Mouse (Mus musculus): ENCODE measurements at regions not wholly inside any gene's neighbourhood (a gene's known extent, or its start where the extent isn't known, plus 50 kb on each side); places are given as distances from the start of the nearest gene placed in this dataset.

- no peaks in the 10 kb centered on the region for H3K4me1 ChIP-seq (ENCODE audit: control insufficient read depth in 1 of 2, insufficient read depth in 2 of 2)
- H3K9me3 ChIP-seq (replicated peaks; ENCODE audit: low read length) = peaks cover 50% of the 10 kb centered on the region
- H3K79me2 ChIP-seq (replicated peaks; ENCODE audit: control insufficient read depth, extremely low read depth, insufficient read depth, poor library complexity, severe bottlenecking) = no peaks in the 10 kb centered on the region
- in situ Hi-C loops (cut with MboI; ENCODE audit: low pct_ligation_motif_present, low pct_unique_long_range_greater_than_20kb, low sequenced_read_pairs) (no loop called here), dilution Hi-C loops (cut with MboI; ENCODE audit: extremely low pct_ligation_motif_present, extremely low pct_unique_long_range_greater_than_20kb, low sequenced_read_pairs) (no loop called here)
- TF ChIP-seq MAFK (IDR thresholded peaks at IDR 0.05; ENCODE audit: insufficient replicate concordance, low read length) = no peak
- no peak for TF ChIP-seq ZNF384 (IDR thresholded peaks at IDR 0.05; ENCODE audit: low read depth, low read length)
- no peak for TF ChIP-seq UBTF (IDR thresholded peaks at IDR 0.05; ENCODE audit: low read depth, low read length)
- no peak for TF ChIP-seq NRF1 (IDR thresholded peaks at IDR 0.05; ENCODE audit: low read depth, low read length)
- no peak for TF ChIP-seq IRF4 (IDR thresholded peaks at IDR 0.05; ENCODE audit: low read depth, low read length)
- no peak for TF ChIP-seq POLR2A (IDR thresholded peaks at IDR 0.05; ENCODE audit: low read depth, low read length)
- TF ChIP-seq EP300 (IDR thresholded peaks at IDR 0.05; ENCODE audit: low read length) = no peak
- TF ChIP-seq RCOR1 (conservative IDR thresholded peaks at IDR 0.05; ENCODE audit: low read depth, low read length) = no peak
- TF ChIP-seq CHD2 (IDR thresholded peaks at IDR 0.05; ENCODE audit: low read length) = no peak
- no peak overlapping the region for H3K4me3 ChIP-seq (replicated peaks in 1 of 3; ENCODE audit: low read depth in 2 of 3, low read length in 2 of 3, poor library complexity in 1 of 3)
- DNase-seq (ENCODE audit: extremely low read depth) = no peak
- no peak overlapping the region for H3K9ac ChIP-seq (ENCODE audit: insufficient read depth, low read depth)
- H3K27ac ChIP-seq (ENCODE audit: insufficient read depth, low read depth) = no peak overlapping the region
- H3K4me2 ChIP-seq (ENCODE audit: insufficient read depth, low read depth, poor library complexity, severe bottlenecking) = no peak overlapping the region
- H3K27me3 ChIP-seq (replicated peaks) = no peaks in the 10 kb centered on the region
- no peaks in the 10 kb centered on the region for H3K36me3 ChIP-seq (replicated peaks in 1 of 2; ENCODE audit: control insufficient read depth in 1 of 2, insufficient read depth in 1 of 2, low read length in 1 of 2)
These were observed 176.4 kb downstream of the Gm10295 start for GRCm38 (mm10) chr7:71174871-71175270.

DNA sequence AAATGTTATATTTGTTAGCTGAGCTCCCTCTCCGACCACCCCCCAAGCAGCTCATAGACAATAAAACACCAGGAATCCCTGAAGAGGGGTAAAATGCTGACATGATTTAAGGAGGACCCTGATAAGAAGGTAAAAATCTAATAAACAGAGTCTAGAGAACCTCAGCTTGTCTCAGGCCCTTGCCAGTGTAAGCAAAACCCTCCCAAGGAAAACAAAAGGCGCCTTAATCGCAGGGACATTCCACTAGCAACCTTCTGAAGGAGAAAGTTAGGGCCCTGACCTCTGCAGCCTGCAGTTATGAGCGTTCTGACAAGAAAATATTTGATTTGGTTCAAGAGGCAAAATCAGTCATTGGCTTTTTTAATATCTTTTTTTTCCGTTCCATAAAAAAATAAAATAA lies 212.2 kb downstream of the Gm10295 start:
- H3K4me1 ChIP-seq (ENCODE audit: control insufficient read depth in 1 of 2, insufficient read depth in 2 of 2) = no peaks in the 10 kb centered on the region
- no peak for DNase-seq (ENCODE audit: extremely low read depth)
- no peak overlapping the region for H3K9ac ChIP-seq (ENCODE audit: insufficient read depth, low read depth)
- H3K79me2 ChIP-seq (replicated peaks; ENCODE audit: control insufficient read depth, extremely low read depth, insufficient read depth, poor library complexity, severe bottlenecking) = no peaks in the 10 kb centered on the region
- H3K27me3 ChIP-seq (replicated peaks) = no peaks in the 10 kb centered on the region
- in situ Hi-C loops (cut with MboI; ENCODE audit: low pct_ligation_motif_present, low pct_unique_long_range_greater_than_20kb, low sequenced_read_pairs) (no loop called here), dilution Hi-C loops (cut with MboI; ENCODE audit: extremely low pct_ligation_motif_present, extremely low pct_unique_long_range_greater_than_20kb, low sequenced_read_pairs) (no loop called here)
- no peak overlapping the region for H3K4me3 ChIP-seq (replicated peaks in 1 of 3; ENCODE audit: low read depth in 2 of 3, low read length in 2 of 3, poor library complexity in 1 of 3)
- no peaks in the 10 kb centered on the region for H3K36me3 ChIP-seq (replicated peaks in 1 of 2; ENCODE audit: control insufficient read depth in 1 of 2, insufficient read depth in 1 of 2, low read length in 1 of 2)
- TF ChIP-seq TCF12 (IDR thresholded peaks at IDR 0.05; ENCODE audit: low read depth, low read length) (no peak), PAX5 (IDR thresholded peaks at IDR 0.05; ENCODE audit: low read length) (no peak), SIN3A (IDR thresholded peaks at IDR 0.05; ENCODE audit: low read length) (no peak), RCOR1 (conservative IDR thresholded peaks at IDR 0.05; ENCODE audit: low read depth, low read length) (no peak), MEF2A (IDR thresholded peaks at IDR 0.05; ENCODE audit: borderline replicate concordance, low read depth, low read length) (no peak), MXI1 (IDR thresholded peaks at IDR 0.05; ENCODE audit: low read depth, low read length) (no peak), POLR2A (IDR thresholded peaks at IDR 0.05; ENCODE audit: low read depth, low read length) (no peak), SMC3 (IDR thresholded peaks at IDR 0.05; ENCODE audit: low read depth, low read length) (no peak), CTCF (conservative IDR thresholded peaks at IDR 0.05 in 1 of 2, IDR thresholded peaks at IDR 0.05 in 1 of 2; ENCODE audit: low read depth in 2 of 2, low read length in 2 of 2) (no peak), USF1 (IDR thresholded peaks at IDR 0.05; ENCODE audit: low read depth, low read length) (no peak)
- H3K27ac ChIP-seq (ENCODE audit: insufficient read depth, low read depth) = no peak overlapping the region
- peaks cover 48% of the 10 kb centered on the region for H3K9me3 ChIP-seq (replicated peaks; ENCODE audit: low read length)
- H3K4me2 ChIP-seq (ENCODE audit: insufficient read depth, low read depth, poor library complexity, severe bottlenecking) = no peak overlapping the region

All from CH12.LX (cell line).